Mouse (Mus musculus) heart, adult 10 weeks (tissue): ENCODE results near the gene Ccdc125. TPM values are rescaled to one million over a fixed set of nuclear protein-coding genes. Genes with fewer than 3 reads are reported as not detected.

Experiments
- polyA plus RNA-seq: library from polyadenylated mRNA; stranded (reverse); fragments of 350-450 nt; fragmentation: Illumina TruSeq; extraction: RNeasy Lipid Tissue Mini Kit (QIAGEN cat#74804); gene quantifications from one replicate; pipeline ENCODE4 v1.2.3, GENCODE M21; 2014; ENCODE audit warnings: low read depth, low replicate concordance

The Ccdc125 gene
- polyA plus RNA-seq, result 0.79 TPM

GRCm38 (mm10) chr13:100669291-100670022 is at the start of gene Ccdc125:
TSS of gene Ccdc125 (plus strand) at chr13:100669717.

GRCm38 (mm10) chr13:100650550-100651438 is 18.7 kb upstream of the Ccdc125 start, which contains the start of the genes Ak6 and Rad17:
TSS of gene Ak6 (plus strand) at chr13:100650979.
TSS of gene Rad17 (minus strand) at chr13:100651051.

GRCm38 (mm10) chr13:100651439-100652186 is 17.9 kb upstream of the Ccdc125 start, which contains the start of gene Taf9:
TSS of gene Taf9 (plus strand) at chr13:100651579.

GRCm38 (mm10) chr13:100730861-100731176 is 61.3 kb downstream of the Ccdc125 start, which contains the start of gene Cdk7:
TSS of gene Cdk7 (minus strand) at chr13:100730939.

GRCm38 (mm10) chr13:100744036-100744744 is 74.7 kb downstream of the Ccdc125 start, which contains the start of gene Mrps36:
TSS of gene Mrps36 (minus strand) at chr13:100744659.

Other genes with a start within 250 kb of the Ccdc125 start
- gene Naip1, start 216.8 kb upstream of the Ccdc125 start, polyA plus RNA-seq, result not detected
- gene Gtf2h2, start 177.1 kb upstream of the Ccdc125 start, polyA plus RNA-seq, result 25.3 TPM
- 0.68 TPM for gene Ocln, start 117.0 kb upstream of the Ccdc125 start, polyA plus RNA-seq
- gene Marveld2, start 52.7 kb upstream of the Ccdc125 start, polyA plus RNA-seq, result 0.45 TPM
- 98.4 TPM for gene Ak6, start 18.7 kb upstream of the Ccdc125 start, polyA plus RNA-seq
- gene Rad17, start 18.7 kb upstream of the Ccdc125 start, polyA plus RNA-seq, result 20.0 TPM
- 4.0 TPM for gene Taf9, start 18.1 kb upstream of the Ccdc125 start, polyA plus RNA-seq
- 29.4 TPM for gene Cdk7, start 61.2 kb downstream of the Ccdc125 start, polyA plus RNA-seq
- gene Mrps36, start 74.9 kb downstream of the Ccdc125 start, polyA plus RNA-seq, result 220 TPM
- gene Cenph, start 106.2 kb downstream of the Ccdc125 start, polyA plus RNA-seq, result not detected
- gene Ccnb1, start 116.9 kb downstream of the Ccdc125 start, polyA plus RNA-seq, result not detected
- gene Slc30a5, start 163.7 kb downstream of the Ccdc125 start, polyA plus RNA-seq, result 20.3 TPM